Mouse (Mus musculus): ENCODE measurements at regions not wholly inside any gene's neighbourhood (a gene's known extent, or its start where the extent isn't known, plus 50 kb on each side); places are given as distances from the start of the nearest gene placed in this dataset.

DNA sequence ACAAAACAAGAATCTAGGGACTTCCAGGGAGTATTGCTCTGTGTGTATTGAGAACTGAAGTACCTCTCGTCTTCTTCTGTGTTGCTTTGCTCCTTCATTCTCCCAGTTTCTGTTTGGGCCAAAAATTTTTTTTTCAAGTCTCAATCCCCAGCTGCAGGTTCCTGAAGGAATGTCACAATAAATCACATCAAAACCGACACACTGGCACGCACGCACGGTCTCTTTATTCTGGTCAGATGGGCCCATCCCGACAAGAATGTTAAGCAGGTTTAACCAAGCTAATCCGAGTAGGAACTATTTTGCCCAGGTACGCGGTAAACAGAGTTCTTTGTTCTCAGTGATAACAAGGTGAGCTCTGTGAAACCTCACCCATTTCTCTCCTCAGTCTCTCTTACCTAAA lies 118.3 kb upstream of the Lef1 start:
- Histone ChIP-seq H3K4me1 (ENCODE audit: control insufficient read depth, low read depth, low read length) (no peaks in the 10 kb centered on the region), H3K27me3 (ENCODE audit: control insufficient read depth, insufficient read depth, low read depth, low read length) (no peaks in the 10 kb centered on the region), H3K27ac (ENCODE audit: low read length) (no peak overlapping the region), H3K9ac (ENCODE audit: low read depth, low read length) (no peak overlapping the region), H3K36me3 (ENCODE audit: control insufficient read depth, insufficient read depth) (no peaks in the 10 kb centered on the region), H3K9me3 (replicated peaks; ENCODE audit: control insufficient read depth, low read length) (no peaks in the 10 kb centered on the region), H3K4me2 (ENCODE audit: low read depth, low read length) (no peak overlapping the region), H3K4me3 (ENCODE audit: low read depth, low read length) (no peak overlapping the region)
- 65% methylated on average over 9 of the region's 9 CpGs for WGBS (ENCODE audit: insufficient replicate concordance)
- no peak for ATAC-seq (ENCODE audit: low read depth)

DNA sequence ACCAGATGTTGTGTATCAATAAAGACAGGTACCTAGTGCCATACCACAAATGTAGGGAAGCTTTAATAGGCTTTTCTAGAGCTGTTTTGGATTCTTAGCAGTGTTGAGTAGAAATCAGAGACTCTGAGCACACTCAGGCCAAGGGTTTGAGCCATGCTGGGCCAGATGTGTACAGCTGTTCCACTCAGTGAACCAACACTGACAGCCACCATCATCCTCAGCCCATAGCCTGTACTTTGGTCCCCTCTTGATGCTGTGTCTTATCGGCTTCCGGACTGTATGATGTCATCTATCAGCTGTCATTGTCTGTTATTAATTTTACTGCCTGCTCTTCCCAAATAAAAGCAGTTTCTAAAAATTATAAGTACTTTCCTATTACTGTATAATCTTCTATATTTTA lies 123.6 kb upstream of the Lef1 start:
- H3K9me3 ChIP-seq (replicated peaks; ENCODE audit: control insufficient read depth, low read length), result no peaks in the 10 kb centered on the region; the same call in 1 of the 2 replicates
- no peak for ATAC-seq (ENCODE audit: low read depth)
- H3K9ac ChIP-seq (ENCODE audit: low read depth, low read length), result no peak overlapping the region
- no peak overlapping the region for H3K27ac ChIP-seq (ENCODE audit: low read length)
- no peaks in the 10 kb centered on the region for H3K4me1 ChIP-seq (ENCODE audit: control insufficient read depth, low read depth, low read length)
- no peaks in the 10 kb centered on the region for H3K36me3 ChIP-seq (ENCODE audit: control insufficient read depth, insufficient read depth)
- H3K4me2 ChIP-seq (ENCODE audit: low read depth, low read length), result no peak overlapping the region
- no peaks in the 10 kb centered on the region for H3K27me3 ChIP-seq (ENCODE audit: control insufficient read depth, insufficient read depth, low read depth, low read length)
- WGBS (ENCODE audit: insufficient replicate concordance), result 74% methylated on average over 2 of the region's 2 CpGs
- no peak overlapping the region for H3K4me3 ChIP-seq (ENCODE audit: low read depth, low read length)

DNA sequence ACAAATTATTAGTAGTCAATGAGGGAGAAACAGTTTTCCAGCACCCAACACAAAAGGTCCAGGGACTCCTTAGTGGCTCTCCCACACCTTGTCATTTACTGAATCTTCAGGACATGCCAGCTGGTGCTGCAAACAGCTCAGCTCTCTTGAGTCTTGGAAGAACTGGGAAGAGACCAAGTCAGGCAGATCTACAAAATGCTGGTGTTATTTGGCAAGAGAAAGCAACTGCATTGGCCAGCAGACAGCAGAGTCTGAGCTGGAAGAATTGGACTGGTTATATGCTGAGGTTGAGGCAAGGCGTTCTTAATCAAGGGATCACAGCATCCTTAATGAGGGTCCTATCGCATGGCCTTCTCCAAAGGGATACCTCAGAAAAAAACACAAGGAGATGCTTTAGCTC lies 124.2 kb upstream of the Lef1 start:
- 74% methylated on average over 2 of the region's 2 CpGs for WGBS (ENCODE audit: insufficient replicate concordance)
- no peak overlapping the region for H3K9ac ChIP-seq (ENCODE audit: low read depth, low read length)
- no peak for ATAC-seq (ENCODE audit: low read depth)
- no peaks in the 10 kb centered on the region for H3K4me1 ChIP-seq (ENCODE audit: control insufficient read depth, low read depth, low read length)
- no peak overlapping the region for H3K4me3 ChIP-seq (ENCODE audit: low read depth, low read length)
- no peak overlapping the region for H3K4me2 ChIP-seq (ENCODE audit: low read depth, low read length)
- H3K27ac ChIP-seq (ENCODE audit: low read length), result no peak overlapping the region
- H3K9me3 ChIP-seq (replicated peaks; ENCODE audit: control insufficient read depth, low read length), result no peaks in the 10 kb centered on the region; the same call in 1 of the 2 replicates
- no peaks in the 10 kb centered on the region for H3K27me3 ChIP-seq (ENCODE audit: control insufficient read depth, insufficient read depth, low read depth, low read length)
- H3K36me3 ChIP-seq (ENCODE audit: control insufficient read depth, insufficient read depth), result no peaks in the 10 kb centered on the region

DNA sequence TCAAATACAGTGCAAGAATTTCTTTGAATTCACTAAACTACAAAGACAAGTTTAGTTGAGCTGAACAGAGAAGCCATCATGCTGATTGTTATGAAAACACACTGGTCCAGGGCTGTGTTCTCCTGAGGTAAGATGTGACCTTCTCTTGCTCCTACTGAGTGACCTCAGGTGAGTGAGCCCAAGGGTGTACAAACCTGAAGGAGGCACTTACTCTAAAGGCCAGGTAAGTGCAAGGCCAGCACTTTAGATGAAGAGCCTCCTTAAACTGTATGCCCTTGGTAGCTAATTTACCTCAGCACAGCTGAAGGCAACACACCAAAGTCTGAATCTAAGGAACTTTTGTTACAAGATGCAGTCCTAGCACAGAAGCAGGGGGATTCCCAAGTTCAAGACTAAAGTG lies 128.7 kb upstream of the Lef1 start:
- Histone ChIP-seq H3K27me3 (ENCODE audit: control insufficient read depth, insufficient read depth, low read depth, low read length) (no peaks in the 10 kb centered on the region), H3K27ac (ENCODE audit: low read length) (no peak overlapping the region)
- no peak for ATAC-seq (ENCODE audit: low read depth)

DNA sequence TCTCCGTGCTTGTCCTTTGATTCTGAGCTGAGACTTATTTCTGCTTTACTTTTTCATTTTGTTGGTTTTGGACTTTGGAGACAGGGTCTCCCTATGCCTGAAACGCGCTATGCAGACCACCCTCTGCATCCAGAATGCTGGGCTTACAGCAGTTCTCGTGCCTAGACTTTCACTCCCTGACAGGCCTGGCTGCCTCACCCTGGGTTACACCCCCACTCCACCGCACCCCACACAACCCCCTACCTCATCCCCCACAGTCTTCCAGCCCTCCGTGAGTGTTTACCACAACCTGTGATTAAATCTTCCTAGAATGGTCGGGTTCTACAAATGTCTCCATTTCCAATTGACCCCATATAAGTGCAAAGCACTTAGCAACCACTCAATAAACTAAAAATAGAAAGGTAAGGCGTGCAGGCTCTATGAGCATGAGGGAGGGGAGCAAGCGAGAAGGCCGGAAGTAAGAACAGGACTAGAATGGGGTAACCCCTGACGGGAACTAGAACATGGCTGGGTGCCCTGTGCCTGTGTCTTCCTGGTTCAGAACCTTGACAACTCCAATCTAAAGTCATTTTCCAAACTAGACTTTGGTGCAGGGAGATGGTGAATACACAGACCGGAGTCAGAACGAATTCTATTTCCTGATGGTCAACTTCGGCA lies 131.2 kb upstream of the Lef1 start:
- Histone ChIP-seq H3K4me2 (ENCODE audit: low read depth, low read length) (no peak overlapping the region), H3K36me3 (ENCODE audit: control insufficient read depth, insufficient read depth) (no peaks in the 10 kb centered on the region), H3K9ac (ENCODE audit: low read depth, low read length) (no peak overlapping the region), H3K4me1 (ENCODE audit: control insufficient read depth, low read depth, low read length) (no peaks in the 10 kb centered on the region), H3K27me3 (ENCODE audit: control insufficient read depth, insufficient read depth, low read depth, low read length) (no peaks in the 10 kb centered on the region), H3K4me3 (ENCODE audit: low read depth, low read length) (no peak overlapping the region), H3K27ac (ENCODE audit: low read length) (no peak overlapping the region), H3K9me3 (replicated peaks; ENCODE audit: control insufficient read depth, low read length) (no peaks in the 10 kb centered on the region; the same call in 1 of the 2 replicates)
- ATAC-seq (ENCODE audit: low read depth), result no peak
- WGBS (ENCODE audit: insufficient replicate concordance), result 59% methylated on average over 14 of the region's 14 CpGs

More for the DNA sequence above, 128.7 kb upstream of the Lef1 start:
- Histone ChIP-seq H3K9me3 (replicated peaks; ENCODE audit: control insufficient read depth, low read length) (no peaks in the 10 kb centered on the region; the same call in 1 of the 2 replicates), H3K36me3 (ENCODE audit: control insufficient read depth, insufficient read depth) (no peaks in the 10 kb centered on the region), H3K4me1 (ENCODE audit: control insufficient read depth, low read depth, low read length) (no peaks in the 10 kb centered on the region), H3K4me2 (ENCODE audit: low read depth, low read length) (no peak overlapping the region), H3K4me3 (ENCODE audit: low read depth, low read length) (no peak overlapping the region), H3K9ac (ENCODE audit: low read depth, low read length) (no peak overlapping the region)

DNA sequence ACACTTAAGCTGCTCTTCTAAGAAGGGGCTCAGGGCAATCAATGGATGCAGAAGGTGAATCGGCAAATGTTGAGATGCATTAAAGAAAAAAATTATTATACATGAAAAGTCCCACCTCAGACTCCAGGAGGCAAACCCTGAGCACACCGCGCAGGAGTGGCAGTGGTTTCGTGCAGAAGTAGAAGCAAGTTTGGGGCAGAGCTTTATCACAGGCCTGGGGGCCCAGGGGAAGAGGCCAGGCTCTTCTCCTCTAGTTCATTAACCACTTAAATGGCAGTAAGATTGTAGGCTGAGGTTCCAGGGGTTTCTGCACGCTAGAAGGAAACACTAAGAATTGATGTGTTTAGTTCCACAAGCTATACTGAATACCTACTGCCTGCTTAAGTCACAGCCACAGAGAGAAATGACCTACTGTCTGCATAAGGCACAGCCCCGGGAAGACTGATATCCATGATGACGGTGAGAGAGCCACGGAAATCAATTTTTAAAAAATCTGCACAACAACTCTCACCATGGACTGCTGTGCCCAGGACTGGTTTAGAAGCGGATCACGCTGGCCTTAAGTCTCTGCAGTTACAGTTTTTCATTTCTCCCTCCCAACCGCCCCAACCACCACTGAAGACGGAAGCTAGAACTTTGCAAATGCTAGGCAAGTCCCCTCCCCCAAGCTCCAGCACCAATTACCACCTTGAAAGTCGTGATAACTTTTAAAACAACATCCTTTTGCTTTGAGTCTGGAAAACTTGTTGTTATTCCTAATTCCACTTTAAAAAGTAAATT lies 132.2 kb upstream of the Lef1 start:
- H3K9me3 ChIP-seq (replicated peaks; ENCODE audit: control insufficient read depth, low read length), result no peaks in the 10 kb centered on the region; the same call in 1 of the 2 replicates
- WGBS (ENCODE audit: insufficient replicate concordance), result 37% methylated on average over 13 of the region's 13 CpGs
- H3K27me3 ChIP-seq (ENCODE audit: control insufficient read depth, insufficient read depth, low read depth, low read length), result no peaks in the 10 kb centered on the region
- no peak for ATAC-seq (ENCODE audit: low read depth)
- no peak overlapping the region for H3K9ac ChIP-seq (ENCODE audit: low read depth, low read length)
- no peaks in the 10 kb centered on the region for H3K4me1 ChIP-seq (ENCODE audit: control insufficient read depth, low read depth, low read length)
- H3K4me2 ChIP-seq (ENCODE audit: low read depth, low read length), result no peak overlapping the region
- no peak overlapping the region for H3K4me3 ChIP-seq (ENCODE audit: low read depth, low read length)
- H3K36me3 ChIP-seq (ENCODE audit: control insufficient read depth, insufficient read depth), result no peaks in the 10 kb centered on the region
- H3K27ac ChIP-seq (ENCODE audit: low read length), result no peak overlapping the region

DNA sequence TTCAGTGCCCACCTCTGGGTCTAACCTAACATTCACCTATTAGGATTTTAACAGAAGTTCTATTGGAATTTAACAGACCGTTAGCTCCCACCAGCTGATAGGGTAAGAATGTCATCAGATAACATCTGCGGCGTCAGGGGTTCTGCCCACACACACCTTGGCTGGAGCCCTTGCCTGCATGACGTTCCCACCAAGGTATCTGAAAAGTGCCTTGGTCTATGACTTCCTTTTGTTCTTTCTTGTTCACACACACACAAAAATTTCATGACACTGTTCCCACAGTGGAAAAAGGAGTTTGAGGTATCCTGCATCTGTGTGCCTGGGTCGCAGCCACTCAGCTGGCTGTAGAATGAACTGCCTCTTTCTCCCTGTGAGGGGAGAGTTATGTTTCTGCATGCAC lies 134.1 kb upstream of the Lef1 start:
- Histone ChIP-seq H3K27me3 (ENCODE audit: control insufficient read depth, insufficient read depth, low read depth, low read length) (no peaks in the 10 kb centered on the region), H3K36me3 (ENCODE audit: control insufficient read depth, insufficient read depth) (no peaks in the 10 kb centered on the region)
- 58% methylated on average over 5 of the region's 5 CpGs for WGBS (ENCODE audit: insufficient replicate concordance)

DNA sequence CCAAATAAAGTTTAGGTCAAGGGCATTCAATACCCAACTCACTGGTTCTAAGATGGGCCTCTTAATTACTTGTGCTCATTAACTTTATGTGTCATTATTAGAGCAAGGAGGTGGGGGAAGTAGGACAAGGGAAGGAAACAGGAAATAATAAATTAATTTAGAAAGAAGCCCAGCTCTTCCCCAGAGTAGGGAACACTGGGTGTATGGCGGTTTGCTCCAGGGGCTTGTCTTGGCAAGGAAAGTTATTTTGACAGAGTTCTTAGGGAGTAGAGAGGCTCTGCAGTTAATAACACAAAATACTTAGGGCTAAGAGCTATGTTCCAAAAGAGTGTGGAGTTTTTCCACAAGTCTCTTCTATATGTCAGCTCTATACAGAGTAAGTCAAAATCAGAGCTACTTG lies 135.0 kb upstream of the Lef1 start:
- Histone ChIP-seq H3K36me3 (ENCODE audit: control insufficient read depth, insufficient read depth) (no peaks in the 10 kb centered on the region), H3K4me3 (ENCODE audit: low read depth, low read length) (no peak overlapping the region), H3K27ac (ENCODE audit: low read length) (no peak overlapping the region), H3K9me3 (replicated peaks; ENCODE audit: control insufficient read depth, low read length) (no peaks in the 10 kb centered on the region), H3K27me3 (ENCODE audit: control insufficient read depth, insufficient read depth, low read depth, low read length) (no peaks in the 10 kb centered on the region), H3K9ac (ENCODE audit: low read depth, low read length) (no peak overlapping the region), H3K4me2 (ENCODE audit: low read depth, low read length) (no peak overlapping the region), H3K4me1 (ENCODE audit: control insufficient read depth, low read depth, low read length) (no peaks in the 10 kb centered on the region)
- 39% methylated on average over 1 of the region's 1 CpGs for WGBS (ENCODE audit: insufficient replicate concordance)
- no peak for ATAC-seq (ENCODE audit: low read depth)

More for the DNA sequence above, 134.1 kb upstream of the Lef1 start:
- Histone ChIP-seq H3K9me3 (replicated peaks; ENCODE audit: control insufficient read depth, low read length) (no peaks in the 10 kb centered on the region), H3K4me1 (ENCODE audit: control insufficient read depth, low read depth, low read length) (no peaks in the 10 kb centered on the region), H3K27ac (ENCODE audit: low read length) (no peak overlapping the region), H3K4me2 (ENCODE audit: low read depth, low read length) (no peak overlapping the region), H3K9ac (ENCODE audit: low read depth, low read length) (no peak overlapping the region), H3K4me3 (ENCODE audit: low read depth, low read length) (no peak overlapping the region)
- no peak for ATAC-seq (ENCODE audit: low read depth)

DNA sequence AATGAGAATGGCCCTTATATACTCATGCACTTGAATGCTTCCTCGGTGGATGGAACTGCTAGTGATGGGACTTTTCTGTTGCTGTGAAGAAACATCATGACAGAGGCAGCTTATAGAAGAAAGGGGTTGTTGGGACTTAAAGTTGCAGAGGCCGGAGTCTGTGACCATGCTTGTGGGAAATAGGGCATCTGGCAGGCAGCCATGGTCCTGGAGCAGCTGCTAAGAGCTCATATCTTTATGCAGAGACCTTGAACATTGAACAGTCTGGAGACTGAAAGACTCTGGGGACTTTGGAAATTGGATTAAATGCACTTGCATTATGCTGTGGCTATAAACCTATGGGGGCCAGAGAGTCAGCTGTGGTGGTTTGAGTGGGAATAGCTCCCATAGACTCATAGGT lies 138.1 kb upstream of the Lef1 start:
- no peak overlapping the region for H3K9ac ChIP-seq (ENCODE audit: low read depth, low read length)
- H3K27ac ChIP-seq (ENCODE audit: low read length), result no peak overlapping the region
- no peaks in the 10 kb centered on the region for H3K4me1 ChIP-seq (ENCODE audit: control insufficient read depth, low read depth, low read length)
- no peaks in the 10 kb centered on the region for H3K27me3 ChIP-seq (ENCODE audit: control insufficient read depth, insufficient read depth, low read depth, low read length)
- 59% methylated on average over 2 of the region's 2 CpGs for WGBS (ENCODE audit: insufficient replicate concordance)
- H3K9me3 ChIP-seq (replicated peaks; ENCODE audit: control insufficient read depth, low read length), result no peaks in the 10 kb centered on the region
- no peaks in the 10 kb centered on the region for H3K36me3 ChIP-seq (ENCODE audit: control insufficient read depth, insufficient read depth)
- no peak overlapping the region for H3K4me3 ChIP-seq (ENCODE audit: low read depth, low read length)
- no peak for ATAC-seq (ENCODE audit: low read depth)
- no peak overlapping the region for H3K4me2 ChIP-seq (ENCODE audit: low read depth, low read length)

Data from liver, embryonic 16.5 days (tissue).